Mouse (Mus musculus) lung, postnatal 14 days (tissue): Measurements from ENCODE around the gene Ppp2r2c.

Experiments used
- DNase-seq: peaks from one replicate; pipeline ENCODE4 v3.0.0; 2021

The Ppp2r2c gene

DNA sequence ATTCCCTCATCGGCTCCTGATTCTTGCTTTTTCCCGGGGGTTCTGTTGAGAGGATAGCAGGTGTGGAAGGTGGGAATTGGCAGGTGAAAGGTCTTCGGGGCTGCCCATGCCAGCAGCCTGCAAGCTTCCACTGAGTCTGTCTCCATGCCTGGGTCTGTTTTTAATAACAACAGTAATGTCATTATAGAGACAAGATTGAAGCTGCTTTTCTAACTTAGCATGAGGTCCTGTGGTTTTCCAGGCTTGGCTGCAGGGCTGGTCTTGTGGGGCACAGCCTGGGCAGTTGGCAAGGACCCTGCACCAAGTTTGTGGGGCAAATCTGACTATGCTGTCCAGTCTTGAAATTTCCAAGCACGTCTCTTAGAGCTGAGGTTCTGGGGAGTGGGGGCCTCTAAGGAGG, 7.6 kb downstream of the Ppp2r2c start:
- no peak for DNase-seq

DNA sequence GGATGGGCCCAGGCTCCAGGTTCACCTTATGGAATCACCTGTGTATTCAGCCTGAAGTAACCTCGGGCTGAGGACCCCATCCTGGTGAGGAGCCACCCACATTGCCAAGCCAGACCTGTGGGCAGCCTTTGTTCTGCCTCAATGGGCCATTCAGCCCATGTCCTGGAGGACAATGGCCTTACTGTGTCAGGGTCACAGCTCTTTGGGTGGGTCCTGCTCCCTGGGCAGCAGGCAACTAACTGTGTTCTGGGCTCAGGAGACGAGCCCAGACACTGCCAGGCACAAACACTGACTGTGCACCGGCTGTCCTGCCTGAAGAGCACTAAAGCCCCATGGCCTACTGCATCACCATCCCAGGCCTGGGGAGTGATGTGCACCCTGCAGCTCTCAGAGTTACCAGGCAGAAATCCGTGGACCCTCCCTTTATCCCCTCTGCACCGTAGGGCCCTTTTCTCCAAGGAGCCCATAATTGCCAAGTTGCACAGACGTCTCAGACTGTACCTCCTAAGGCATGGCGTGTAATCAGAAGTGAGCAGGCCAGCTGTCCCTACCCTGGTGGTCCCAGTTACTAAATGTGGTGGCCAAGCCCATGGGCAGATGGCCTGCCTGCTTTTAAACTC, 8.6 kb downstream of the Ppp2r2c start:
- no peak for DNase-seq

DNA sequence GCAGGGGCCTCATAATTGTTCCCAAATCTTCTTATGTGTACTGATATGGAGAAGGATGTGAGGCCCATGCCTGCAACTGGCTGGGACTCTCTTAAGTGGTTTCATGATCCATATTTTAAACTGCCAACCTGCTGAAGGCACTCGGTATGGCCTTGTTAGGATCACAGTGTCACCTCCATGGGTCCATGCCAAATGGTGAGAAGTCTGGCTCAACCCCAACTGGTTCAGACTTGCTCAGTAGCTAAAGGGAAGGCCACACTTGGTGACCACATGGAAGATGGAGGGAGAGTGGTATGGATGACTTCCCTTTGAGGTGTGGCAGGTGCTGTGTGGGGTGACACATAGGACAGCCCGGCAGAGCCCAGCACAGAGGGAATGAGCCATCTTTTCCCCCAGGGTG, 9.3 kb downstream of the Ppp2r2c start:
- no peak for DNase-seq

DNA sequence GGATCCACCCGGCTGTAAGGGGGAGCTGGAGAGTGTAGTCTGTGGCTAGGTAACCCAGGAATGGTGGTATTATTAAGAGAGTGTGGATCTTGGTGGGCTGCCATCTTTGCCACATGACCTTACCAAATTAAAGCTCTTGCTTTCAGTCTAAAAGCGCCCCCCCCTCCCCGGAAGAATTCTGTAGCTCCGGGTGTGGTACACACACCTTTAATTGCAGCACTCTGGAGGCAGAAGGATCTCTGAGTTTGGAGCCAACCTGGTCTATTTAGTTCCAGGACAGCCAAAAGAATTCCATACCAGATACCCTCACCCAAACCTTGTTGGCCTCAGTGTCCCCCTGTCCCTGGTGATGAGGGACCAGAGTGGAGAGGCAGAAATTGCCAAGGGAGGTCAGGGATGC, 10.5 kb downstream of the Ppp2r2c start:
- no peak for DNase-seq

DNA sequence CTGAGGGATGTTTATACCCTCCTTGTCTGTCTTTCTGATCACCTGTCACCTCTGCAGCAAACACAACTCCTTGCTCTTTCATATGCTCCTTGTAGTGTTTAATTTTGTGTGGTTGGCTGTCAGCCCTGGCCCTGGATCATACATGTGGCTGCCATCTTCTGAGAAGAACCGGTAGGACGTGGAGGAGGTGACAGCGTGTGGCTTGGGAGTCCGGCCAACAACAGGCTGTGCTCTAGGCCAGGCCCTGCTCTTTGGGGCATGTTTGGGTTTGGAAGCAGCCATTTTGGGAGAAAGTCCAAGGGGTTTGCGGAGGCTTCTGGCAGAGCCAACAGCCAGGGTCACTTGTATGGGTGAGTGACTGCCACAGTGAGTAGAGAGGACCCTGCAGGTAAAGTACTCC, 12.3 kb downstream of the Ppp2r2c start:
- DNase-seq: no peak

DNA sequence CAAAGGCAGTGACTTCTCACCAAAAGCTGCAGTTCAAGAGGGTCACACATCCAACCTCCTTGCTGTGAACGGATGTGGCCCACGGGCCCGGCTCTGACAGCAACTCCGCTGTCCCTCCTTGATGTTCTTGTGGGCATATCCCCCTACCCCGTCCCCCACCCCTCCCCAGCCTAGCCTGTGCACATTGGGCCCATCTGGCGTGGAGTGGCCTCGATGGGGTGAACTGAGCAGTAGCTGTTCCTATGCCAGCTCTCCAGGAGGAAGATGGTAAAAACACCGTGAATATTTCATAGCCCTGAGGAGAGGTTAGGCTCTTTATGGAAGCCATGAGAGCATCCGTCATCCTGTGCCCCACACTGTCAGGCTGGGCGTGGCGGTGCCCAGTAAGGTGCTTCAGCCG, 15.2 kb downstream of the Ppp2r2c start:
- no peak for DNase-seq

DNA sequence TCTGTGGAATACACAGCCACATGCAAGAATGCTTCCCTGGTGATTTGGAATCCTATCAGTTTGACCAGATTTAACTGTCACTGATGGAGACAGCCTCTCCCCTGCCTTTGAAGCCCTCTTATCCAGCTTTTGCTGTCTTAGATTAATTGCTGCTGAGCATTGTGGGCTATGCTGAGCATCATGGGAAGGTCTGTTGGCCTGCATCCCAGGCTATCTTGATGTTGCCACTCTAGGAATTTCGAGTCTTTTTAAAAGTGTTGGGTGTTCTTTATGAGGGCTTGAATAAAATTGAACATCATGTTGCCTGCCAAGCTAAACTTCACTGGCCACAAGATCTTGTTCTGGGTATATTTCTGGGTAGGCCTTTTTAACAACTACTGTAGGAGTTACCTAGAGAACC, 16.8 kb downstream of the Ppp2r2c start:
- DNase-seq: no peak

DNA sequence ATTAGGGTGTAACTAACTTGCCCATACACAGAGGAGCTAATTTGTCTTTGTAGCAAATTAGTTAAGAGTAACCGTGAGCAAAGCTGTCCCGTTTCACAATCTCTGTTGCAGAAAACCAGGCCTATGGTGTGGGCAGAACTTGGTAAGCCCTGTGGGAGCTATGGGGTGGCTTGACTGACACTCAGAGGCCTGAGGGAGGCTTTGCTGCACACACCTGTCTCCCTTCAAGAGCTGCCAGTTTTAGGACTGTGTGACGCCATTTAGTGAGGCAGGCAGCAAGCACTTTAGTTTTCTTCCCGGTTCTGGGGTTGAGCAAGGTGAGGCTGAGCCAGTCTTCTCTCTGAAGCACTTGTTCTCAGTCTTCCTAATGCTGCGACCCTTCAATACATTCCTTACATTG, 17.3 kb downstream of the Ppp2r2c start:
- DNase-seq: no peak

DNA sequence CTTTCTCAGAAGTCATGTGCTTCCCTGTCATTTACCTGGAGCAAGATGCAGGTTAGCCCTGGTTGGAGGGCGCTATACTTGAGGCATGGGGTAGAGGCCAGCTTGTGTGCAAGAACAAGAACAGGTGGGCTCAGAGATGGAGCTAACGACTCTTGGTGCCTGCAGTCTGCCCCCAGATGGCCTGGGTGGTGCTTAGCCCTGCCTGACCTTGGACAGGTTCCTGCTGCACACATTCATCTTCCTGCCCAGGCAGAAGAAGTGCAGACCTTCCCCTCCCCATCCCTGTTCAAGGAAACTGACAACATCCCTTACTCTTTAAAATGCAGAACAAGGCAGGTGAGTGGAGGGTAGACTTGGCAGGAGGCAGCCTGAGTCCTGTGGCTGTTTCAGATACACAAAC, 18.0 kb downstream of the Ppp2r2c start:
- no peak for DNase-seq

DNA sequence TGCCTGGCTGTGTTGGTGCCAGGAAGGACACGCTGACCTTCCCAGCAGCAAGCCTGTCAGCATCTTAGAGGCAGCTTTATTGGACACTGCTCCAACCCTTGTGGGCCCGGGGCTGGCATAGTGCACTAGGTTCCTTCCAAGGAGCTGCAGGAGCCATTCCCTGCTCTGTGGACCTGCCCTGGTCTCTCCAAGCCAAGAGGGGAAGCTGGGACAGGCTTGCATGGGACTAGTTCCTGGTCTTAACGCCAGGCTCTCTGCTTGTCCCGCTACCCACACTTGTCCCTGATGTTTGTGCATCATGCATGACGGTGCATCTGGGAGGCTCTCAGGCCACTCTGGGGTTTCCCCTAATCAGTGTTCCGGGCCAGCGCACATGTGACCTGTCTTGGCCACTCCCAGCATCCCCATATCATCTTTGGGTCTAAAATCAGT, 18.6 kb downstream of the Ppp2r2c start:
- DNase-seq: no peak

DNA sequence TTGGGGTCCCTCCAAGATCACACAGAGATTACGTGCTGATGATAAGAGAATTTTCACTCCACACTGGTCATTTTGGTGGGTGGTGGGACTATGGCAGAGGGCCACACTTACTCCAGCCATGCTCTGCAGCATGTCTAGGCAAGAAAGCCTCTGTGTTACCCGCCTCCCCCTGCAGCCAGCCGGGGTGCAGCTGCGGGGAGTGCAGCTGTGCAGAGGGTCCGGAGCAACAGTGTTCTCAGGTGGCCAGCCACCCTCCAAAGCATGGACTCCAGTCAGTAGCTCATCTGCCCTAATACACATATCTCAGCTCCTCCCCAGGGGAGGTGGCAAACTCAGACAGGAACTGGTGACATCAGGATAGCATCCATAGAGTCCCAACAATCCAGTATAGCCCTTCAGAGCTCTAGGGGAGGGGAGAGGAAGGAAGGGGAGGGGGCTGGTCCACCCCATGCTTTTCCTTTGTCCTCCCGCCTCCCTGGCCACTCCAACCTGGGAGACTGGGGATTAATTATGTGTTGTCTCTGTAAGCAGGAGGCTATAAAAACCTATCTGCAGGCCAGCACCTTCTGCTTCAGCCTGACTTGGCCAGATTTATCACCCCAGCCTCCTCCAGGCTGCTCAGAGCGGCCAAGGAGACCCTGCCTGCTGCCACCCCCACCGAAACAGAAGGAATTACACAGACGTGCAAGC, 19.1 kb downstream of the Ppp2r2c start:
- DNase-seq: no peak

DNA sequence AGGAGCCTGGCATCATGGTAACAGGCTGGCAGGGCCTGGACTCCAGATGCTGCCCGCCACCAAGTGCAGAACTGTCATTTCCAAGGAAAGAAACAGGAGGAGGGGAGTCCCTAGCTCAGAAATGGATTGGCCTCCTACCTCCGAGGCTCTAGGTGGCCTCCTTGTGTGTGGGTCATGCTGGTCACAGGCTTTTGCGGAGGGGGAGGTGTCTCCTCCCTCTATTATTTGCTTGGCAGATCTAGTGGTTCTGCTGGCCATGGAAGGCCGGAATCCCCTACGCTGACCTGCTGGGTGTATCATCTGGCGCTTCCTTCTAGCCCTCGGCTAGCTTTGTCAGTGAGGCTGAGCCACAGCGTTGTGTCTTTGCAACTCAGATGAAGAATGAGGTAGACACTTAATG, 20.2 kb downstream of the Ppp2r2c start:
- DNase-seq: no peak

DNA sequence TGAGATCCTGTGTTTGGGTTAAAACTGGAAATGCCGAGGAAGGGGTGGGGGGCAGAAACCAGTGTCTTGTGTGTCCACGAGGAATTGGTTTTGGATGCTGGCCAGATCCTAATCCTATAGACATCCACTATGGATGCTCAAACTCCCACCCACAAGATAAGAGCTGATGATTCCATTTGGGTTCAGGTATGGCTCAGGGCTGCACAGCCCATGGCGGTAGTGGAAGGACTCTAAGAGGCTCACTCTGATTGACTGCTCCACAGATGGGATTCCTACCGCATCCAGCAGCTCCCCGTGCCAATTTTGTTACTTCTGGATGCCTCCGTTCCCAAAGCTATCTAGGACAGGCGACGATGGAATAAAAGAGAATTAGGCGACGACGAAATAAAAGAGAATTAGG, 20.6 kb downstream of the Ppp2r2c start:
- no peak for DNase-seq

DNA sequence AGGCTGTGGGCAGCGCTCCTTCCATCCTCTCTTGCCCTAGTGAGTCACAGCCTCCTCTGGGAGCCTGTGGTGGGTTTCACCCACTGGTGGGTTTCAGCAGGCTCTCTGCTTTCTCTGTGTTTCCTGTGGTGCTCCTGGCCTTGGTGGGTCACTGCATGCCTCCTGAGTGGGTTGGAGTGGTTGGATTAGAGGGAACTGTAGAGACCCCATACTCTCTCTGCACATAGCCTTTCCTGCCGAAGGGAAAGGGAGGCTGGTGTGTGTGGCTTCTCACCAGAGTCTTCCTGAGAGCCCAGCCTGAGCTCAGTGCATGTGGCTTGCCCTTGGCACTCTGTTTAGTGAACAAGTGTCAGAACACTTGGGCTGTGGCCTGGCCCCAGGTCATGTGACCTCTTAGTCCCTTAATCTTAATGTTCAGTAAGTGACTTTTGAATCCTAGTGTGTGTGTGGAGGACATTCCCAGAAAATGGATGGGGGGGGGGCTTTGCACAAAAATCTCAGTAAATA, 21.1 kb downstream of the Ppp2r2c start:
- DNase-seq: no peak

DNA sequence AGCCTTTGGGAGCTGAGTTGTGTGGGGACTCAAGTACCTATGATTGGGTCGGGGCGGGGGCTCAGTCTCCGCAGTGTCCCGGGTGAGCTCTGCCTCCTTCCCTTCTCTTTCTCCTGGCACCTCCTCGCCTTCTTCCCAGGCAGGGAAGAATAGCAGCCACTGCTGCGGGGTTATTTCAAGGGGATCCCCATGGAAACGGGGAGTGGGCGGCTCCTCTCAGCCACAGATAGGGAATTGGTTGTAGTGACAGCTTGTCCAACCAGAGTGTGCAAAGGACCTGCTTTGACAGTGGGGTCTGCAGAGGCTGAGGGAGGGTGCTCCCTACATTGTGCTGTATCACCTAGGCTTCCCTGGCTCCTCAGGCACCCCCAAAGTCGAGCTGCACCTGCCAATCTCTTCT, 22.5 kb downstream of the Ppp2r2c start:
- DNase-seq: no peak

DNA sequence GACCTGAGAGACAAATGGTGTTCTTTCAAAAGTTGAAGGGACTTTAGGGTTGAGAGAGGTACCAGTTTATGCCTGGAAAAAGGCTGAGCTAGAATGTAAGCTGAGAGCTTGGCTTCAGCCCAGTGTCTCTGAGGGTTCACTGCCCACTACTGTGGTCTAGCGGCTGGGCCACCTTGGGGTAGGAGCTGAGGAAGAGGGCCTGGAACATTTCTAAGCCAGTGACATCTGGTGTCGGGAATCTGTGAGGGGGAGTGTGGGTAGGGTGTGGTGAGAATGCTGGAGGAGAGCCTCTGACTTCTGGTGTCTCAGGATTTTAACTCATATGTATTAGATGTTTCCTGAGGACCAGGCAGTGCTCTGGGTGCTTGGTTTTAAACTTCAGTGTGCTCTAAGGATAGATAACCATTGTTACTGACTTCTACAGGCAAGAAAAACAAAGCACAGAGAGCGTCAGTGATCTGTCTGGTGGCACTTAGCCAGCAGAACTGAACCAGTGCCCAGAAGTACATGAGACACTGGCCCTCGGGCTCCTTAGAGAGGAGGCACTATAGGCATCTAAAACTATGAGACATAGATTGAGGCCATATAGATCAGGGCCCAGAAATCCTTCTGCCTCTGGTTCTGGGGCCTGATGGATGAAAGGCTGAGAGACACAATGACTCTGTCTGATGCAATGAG, 23.6 kb downstream of the Ppp2r2c start:
- DNase-seq: no peak

DNA sequence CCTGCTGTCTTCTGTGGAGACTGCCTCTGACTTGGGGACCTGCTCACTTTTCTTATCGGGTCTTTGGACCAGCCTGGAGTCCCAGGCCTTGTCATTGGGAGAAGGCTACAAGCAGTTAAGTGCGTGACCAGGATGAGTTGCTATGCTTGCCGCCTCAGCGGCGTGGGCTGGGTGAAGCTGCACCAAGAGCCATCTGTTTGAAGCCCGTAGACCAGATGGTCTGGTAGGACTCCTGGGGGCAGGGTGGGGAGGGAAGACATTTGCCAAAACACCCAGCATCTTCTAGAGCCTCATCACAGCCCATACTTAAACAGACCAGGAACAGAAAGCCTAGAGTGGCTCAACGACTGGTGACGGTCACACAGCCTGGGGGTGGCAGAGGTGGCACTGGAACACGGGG, 24.9 kb downstream of the Ppp2r2c start:
- no peak for DNase-seq

DNA sequence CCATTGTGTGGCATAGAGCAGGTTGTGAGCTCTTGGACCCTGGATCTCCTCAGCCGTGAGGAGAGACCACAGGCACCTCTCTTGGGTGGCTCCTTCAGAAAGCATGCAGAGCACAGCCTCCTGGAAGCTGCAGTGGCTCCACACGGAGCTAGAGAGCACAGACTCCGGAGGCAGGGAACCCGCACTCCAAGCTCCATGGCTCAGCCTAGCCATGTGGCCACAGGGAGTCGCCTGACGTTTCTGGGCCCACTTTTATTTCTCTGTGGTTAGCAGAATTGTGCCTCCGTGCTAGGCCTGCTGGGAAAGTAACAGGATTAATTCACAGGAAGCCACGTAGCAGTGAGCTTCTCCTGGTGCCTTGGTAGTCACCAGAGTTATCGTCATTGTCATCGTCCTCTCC, 25.8 kb downstream of the Ppp2r2c start:
- no peak for DNase-seq

DNA sequence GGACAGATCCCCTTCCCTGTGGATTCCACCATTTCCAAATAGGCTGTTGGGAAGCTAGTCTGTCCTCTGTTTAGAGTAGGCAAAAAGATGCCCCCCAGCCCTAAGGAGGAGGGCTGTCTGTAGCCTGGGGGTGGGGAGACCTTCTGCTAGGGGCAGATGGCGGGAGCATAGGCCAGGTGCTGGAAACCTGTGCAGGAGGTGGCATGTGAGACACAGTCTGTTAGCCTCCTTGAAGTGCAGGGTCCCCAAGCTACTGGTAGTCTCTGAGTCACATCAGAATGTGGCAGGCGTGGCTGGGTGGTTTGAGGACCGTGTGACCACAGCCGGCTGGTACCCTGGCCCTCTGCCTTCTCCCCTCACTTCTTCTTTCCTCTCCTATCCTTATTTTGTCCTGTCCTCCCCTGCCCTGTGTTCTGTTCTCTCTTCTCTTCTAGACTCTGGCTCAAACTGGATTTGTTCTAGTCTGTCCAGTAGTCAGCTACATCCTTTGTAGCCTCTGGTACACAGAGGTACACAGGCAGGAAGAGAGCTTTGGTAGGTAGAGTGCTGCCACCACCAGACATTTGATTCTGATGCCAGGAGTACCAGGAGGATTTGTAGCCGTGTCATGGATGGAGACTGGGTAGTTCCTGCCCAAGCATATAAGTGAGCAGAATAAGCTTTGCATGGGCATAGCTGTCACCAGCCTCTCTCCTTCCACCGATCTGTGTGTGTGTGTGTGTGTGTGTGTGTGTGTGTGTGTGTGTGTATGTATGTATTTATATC, 26.5 kb downstream of the Ppp2r2c start:
- DNase-seq: no peak

DNA sequence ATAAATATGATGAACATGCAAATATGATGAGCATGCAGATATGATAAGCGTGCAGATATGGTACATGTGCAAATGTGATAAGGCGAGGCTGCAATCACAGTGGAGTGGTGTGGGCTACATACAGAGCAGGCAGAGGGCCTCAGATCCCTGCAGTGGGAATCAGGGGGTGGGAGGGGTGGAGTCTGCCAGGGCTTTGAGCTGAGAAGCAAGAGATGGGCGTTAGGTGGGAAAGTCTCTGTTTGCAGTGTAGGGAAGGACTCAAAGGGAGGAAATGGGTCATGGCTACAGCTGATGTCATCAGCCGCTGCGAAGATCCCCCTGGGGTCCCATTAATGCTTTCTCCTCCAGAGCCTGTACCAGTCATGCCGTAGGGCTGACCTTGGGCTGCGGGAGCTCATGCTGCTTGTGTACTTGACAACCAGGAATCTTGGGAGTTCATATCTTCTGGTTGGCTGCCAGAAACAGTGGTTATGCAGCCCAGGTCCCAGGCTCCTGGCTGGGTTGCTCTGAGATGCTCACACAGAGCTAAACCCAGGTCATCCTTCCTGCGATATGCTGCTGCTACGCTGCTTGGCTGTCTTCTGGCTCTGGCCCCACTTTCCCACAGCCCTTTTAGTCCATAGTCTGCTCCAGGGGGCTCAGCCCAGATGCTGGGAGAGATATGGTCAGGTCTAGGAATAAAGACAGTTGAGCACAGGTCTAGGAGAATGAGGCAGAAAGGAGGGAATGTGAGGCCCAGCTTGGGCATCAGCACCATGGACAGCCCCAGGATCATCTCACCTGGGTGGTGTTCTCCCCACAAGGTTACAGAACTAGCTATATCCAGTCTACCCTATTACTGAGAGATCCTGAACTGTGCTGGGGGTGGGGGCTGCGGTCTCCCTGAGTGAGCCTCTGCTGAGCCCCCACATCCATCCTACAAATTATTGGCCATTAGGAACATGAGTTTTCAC, 27.6 kb downstream of the Ppp2r2c start:
- DNase-seq: no peak

DNA sequence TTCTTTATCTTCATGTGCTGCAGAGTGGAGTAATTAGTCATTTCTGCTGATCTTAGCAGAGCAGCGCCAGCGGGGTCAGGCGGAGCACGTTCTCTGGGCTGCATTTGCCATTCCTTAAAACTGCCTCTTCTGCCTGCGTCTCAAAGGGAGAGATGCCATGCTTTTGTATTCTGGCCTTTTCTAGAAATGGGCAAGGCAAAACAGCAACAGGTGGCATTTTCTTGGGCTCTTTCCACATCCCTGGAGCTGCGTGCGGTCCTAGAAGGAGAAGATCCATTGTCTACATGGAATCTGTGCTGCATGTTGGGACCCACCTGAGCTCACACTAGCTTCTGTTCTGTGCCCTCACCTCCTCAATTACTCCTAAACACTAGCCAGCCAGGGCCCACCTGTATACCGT, 29.7 kb downstream of the Ppp2r2c start:
- DNase-seq: no peak

DNA sequence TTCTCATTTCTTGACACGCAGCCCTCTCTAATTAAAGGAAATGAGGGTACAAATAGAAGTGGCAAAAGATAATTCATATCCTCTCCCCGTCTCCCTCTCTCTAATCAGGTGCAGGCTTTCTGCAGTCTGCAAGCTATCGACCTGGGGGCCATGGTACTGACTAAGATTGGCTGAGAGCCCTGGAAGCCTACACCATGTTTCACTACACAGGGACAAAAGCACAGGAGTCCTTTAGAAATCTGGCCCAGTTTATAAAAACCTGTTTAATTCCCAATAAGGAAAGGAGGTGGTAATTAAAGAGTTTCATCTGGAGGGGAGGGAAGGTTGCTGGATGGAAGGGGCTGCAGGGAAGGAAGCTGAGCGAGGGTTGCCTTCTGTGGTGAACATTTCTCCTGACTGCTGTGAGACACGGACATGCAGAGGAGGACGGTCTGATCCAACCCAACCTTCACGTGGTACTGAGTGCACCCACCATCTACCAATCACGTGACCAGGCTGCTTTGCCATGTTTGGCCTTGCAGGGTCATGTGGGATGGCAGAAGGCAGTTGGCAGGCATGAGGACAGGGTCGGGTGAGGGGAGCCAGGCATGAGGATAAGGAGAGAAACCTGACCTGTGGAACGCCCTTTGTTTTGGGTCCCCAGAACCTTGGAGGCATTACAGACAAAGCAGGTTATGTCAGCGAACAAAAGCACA, 30.2 kb downstream of the Ppp2r2c start:
- DNase-seq: no peak
